Mouse (Mus musculus): ENCODE results near the gene Cdrt4.

DNA sequence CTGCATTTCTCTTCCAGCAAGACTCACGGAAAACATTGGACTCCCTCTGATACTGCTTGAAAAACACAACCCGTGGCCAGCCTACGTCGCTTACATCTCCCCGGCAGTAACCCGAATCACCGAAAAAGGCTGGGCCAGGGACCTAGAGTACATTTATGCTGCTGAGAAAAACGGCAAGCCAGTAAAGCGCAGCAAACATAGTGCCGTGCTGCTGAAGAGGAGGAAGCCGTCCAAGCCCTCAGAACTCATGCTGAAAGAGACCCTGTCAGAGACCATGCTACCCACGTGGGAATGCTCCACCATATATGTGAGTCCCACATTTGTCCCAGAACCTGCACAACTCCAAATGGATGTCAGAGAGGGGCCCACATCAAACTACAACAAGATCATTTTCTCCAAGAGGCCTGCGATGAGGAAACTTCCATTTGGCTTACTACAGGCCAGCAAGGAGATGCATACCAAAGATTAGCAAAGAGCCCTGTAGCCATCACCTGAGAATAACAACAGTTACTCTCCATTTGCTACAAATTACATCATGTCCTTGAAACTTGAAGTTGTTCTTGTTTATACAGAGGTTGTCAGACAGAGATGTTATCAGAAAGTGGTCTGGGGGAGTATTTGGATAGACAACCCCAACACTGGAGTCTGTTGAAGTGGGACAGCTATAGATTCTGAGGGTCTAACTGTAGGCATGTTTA, 41.7 kb downstream of the Cdrt4 start:
- TF ChIP-seq SMC3 (IDR thresholded peaks at IDR 0.05; ENCODE audit: low read depth, low read length) (no peak), CTCF (conservative IDR thresholded peaks at IDR 0.05 in 1 of 2, IDR thresholded peaks at IDR 0.05 in 1 of 2; ENCODE audit: low read depth in 2 of 2, low read length in 2 of 2) (no peak)

Measured in CH12.LX (cell line).